Mouse (Mus musculus) lung, postnatal 0 days (tissue): ENCODE data around the gene Gm29094. TPM values are rescaled to one million over a fixed set of nuclear protein-coding genes. Genes with fewer than 3 reads are reported as not detected.
"Not testable (repeated sequence)": the region's sequence is repeated elsewhere in the genome, so short reads cannot be mapped to it uniquely, and the experiment has no call there.

Experiments
- ATAC-seq: fragments of 200-750 bp; cut with Nextera tagmentation; 2 replicates; pipeline ENCODE4 v1.8.0; 2017; ENCODE audit warnings: moderate library complexity
- DNase-seq: peaks from one replicate; pipeline ENCODE4 v3.0.0-alpha.2; 2016; ENCODE audit warnings: low spot score
- H3K27ac ChIP-seq: fragments of 300-500 bp; sonication (generic); 2 replicates; pipeline ENCODE4 v1.5.1; 2014; ENCODE audit warnings: antibody characterized with exemption, mild to moderate bottlenecking, low read length, mixed read lengths
- H3K27me3 ChIP-seq: fragments of 300-500 bp; sonication (generic); replicated peaks from 2 replicates; pipeline ENCODE4 v1.6.1; 2014; ENCODE audit warnings: low read length, mixed read lengths; ENCODE audit not compliant: insufficient read depth
- H3K36me3 ChIP-seq: fragments of 300-500 bp; sonication (generic); 2 replicates; pipeline ENCODE4 v1.6.1; 2014; ENCODE audit warnings: low read length, mixed read lengths; ENCODE audit not compliant: insufficient read depth
- H3K4me1 ChIP-seq: fragments of 300-500 bp; sonication (generic); 2 replicates; pipeline ENCODE4 v1.6.1; 2014; ENCODE audit warnings: antibody characterized with exemption, low read depth, low read length, mixed read lengths; ENCODE audit not compliant: insufficient read depth
- H3K4me2 ChIP-seq: fragments of 300-500 bp; sonication (generic); replicated peaks from 2 replicates; pipeline ENCODE4 v1.6.1; 2014; ENCODE audit warnings: low read depth, mild to moderate bottlenecking, low read length, moderate library complexity, mixed read lengths
- H3K4me3 ChIP-seq: fragments of 300-500 bp; sonication (generic); 2 replicates; pipeline ENCODE4 v1.5.1; 2014; ENCODE audit warnings: low read depth, low read length
- H3K9ac ChIP-seq: fragments of 300-500 bp; sonication (generic); replicated peaks from 2 replicates; pipeline ENCODE4 v1.6.1; 2014; ENCODE audit warnings: low read depth, mild to moderate bottlenecking
- H3K9me3 ChIP-seq: fragments of 300-500 bp; sonication (generic); 2 replicates; pipeline ENCODE4 v1.6.1; 2016; ENCODE audit warnings: low read length, mixed read lengths
- CTCF ChIP-seq: IDR thresholded peaks from 2 replicates; pipeline ENCODE4 v1.5.1; 2016; ENCODE audit warnings: antibody characterized with exemption, mild to moderate bottlenecking
- EP300 ChIP-seq: IDR thresholded peaks from 2 replicates; pipeline ENCODE4 v1.6.1; 2016; ENCODE audit warnings: antibody characterized with exemption, mild to moderate bottlenecking, control low read depth
- WGBS: fragments of 180-500 bp; shearing (Covaris S2); extraction: QIAGEN DNeasy Blood & Tissue Kit; methylation state at CpG from one replicate; pipeline ENCODE4 v1.1.7; 2014; 5-methylcytosine and 5-hydroxymethylcytosine counted together
- polyA plus RNA-seq: library from polyadenylated mRNA; unstranded; fragments of >200 nt; fragmentation: Nextera tagmentation; extraction: Ambion mirVana; gene quantifications from 2 replicates; pipeline ENCODE4 v1.2.1, GENCODE M21; 2015

Gene Gm29094
- polyA plus RNA-seq, 1 experiment from 2014 or later: 4.4 TPM

DNA sequence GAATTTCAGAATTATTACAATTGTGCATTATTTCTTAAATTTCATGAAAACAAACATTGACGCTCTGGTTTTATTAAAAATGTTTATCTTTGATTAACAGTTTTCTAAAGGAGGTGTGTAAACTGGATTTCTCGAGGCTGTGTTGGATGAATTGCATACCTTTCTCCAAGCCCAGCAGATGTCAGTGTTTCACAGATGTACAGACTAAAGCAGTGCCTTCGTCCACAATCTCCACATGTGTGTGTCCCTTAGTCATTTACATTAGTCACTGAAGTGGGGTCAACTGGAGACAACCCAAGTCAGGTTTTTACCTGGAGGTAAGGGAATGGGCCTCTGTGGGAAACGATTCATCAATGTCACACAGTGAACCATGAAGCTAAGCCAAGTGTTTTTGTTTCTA lies 26.9 kb downstream of the Gm29094 start:
- H3K9ac ChIP-seq: no peak overlapping the region
- H3K4me1 ChIP-seq: no peaks in the 10 kb centered on the region
- no peaks in the 10 kb centered on the region for H3K36me3 ChIP-seq
- peak; percentile 49 for TF ChIP-seq CTCF
- no peak for TF ChIP-seq EP300
- no peak overlapping the region for H3K4me3 ChIP-seq
- 38% methylated on average over 4 of the region's 4 CpGs for WGBS
- ATAC-seq (no peak), DNase-seq (peak; percentile 20)
- H3K9me3 ChIP-seq: no peaks in the 10 kb centered on the region
- no peak overlapping the region for H3K27ac ChIP-seq
- H3K4me2 ChIP-seq: no peak overlapping the region
- no peaks in the 10 kb centered on the region for H3K27me3 ChIP-seq

DNA sequence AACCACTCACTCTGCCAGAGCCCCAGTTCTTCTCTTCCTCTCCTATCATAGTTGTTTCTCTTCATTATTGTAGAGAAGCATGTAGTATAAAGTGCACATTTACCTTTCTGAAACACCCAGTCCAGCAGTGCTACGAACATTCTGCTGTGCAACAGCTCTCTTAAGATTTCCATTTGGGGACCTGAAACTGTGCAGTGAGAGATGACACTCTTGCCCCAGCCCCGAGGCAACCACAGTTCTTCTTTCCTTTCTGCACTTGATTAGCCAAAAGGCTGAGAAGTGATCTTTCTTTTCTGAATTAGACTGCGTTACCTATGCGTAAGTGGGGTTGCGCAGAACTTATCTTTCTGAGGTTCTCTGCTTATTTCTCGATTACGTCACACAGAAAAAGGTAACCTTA lies 28.9 kb downstream of the Gm29094 start:
- Histone ChIP-seq H3K9ac (no peak overlapping the region), H3K36me3 (no peaks in the 10 kb centered on the region), H3K4me1 (no peaks in the 10 kb centered on the region), H3K4me2 (no peak overlapping the region), H3K27me3 (no peaks in the 10 kb centered on the region), H3K9me3 (no peaks in the 10 kb centered on the region), H3K4me3 (no peak overlapping the region), H3K27ac (no peak overlapping the region)
- TF ChIP-seq EP300 (no peak), CTCF (no peak)
- ATAC-seq (no peak), DNase-seq (no peak)
- 86% methylated on average over 7 of the region's 7 CpGs for WGBS

DNA sequence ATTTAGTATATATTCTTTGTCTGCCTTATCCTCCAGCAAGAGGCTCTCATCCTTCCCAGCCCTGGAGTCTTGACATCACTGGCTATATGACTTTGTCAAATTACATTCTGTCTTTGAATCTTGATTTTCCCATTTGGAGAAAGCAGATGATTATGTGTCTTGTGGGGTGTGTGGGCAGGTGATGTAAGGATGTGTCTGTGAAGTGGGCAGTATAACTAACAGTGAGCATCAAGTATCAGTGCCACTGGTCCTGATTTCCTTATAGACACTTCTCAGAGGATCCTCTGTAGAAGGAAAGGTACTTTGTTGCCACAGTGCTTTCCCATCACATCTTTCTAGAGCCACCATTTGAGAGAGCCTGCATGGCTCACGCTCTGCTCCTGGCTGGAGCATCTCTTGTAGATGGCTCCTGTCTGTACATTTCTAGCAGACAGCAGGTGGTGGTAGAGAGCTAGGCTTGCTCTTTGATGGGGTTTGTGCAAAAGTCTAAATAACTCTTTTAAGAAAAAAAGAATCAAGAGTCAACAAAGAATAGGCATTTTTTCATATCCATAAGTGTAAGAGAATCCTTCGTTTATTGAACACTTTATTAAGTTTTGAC lies 31.8 kb downstream of the Gm29094 start:
- WGBS: 50% methylated on average over 1 of the region's 2 CpGs
- not testable (repeated sequence) for DNase-seq, H3K4me3 ChIP-seq, H3K4me2 ChIP-seq, H3K36me3 ChIP-seq, H3K27me3 ChIP-seq, H3K9me3 ChIP-seq, H3K9ac ChIP-seq, H3K27ac ChIP-seq, H3K4me1 ChIP-seq, ATAC-seq
- peak; percentile 51 for TF ChIP-seq CTCF

DNA sequence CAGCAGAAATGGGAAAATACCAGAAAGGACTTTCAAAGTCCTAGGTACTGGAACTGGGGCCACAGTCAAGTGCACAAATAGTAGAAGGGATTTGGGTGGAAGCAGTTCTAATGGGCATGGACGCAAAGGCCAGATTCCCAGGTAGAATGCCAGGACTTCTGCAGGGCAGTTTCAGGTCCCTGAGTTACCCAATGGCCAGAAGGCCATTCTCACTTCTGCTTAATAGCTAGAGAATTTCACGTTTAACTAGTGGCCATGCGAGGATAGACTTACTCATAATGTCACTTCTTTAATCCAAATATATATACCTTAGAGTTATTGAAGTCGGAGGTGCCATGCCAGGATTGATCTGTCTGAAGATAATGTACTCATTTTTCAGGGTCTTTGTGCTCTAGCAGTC lies 38.0 kb downstream of the Gm29094 start:
- H3K9me3 ChIP-seq: not testable (repeated sequence)

DNA sequence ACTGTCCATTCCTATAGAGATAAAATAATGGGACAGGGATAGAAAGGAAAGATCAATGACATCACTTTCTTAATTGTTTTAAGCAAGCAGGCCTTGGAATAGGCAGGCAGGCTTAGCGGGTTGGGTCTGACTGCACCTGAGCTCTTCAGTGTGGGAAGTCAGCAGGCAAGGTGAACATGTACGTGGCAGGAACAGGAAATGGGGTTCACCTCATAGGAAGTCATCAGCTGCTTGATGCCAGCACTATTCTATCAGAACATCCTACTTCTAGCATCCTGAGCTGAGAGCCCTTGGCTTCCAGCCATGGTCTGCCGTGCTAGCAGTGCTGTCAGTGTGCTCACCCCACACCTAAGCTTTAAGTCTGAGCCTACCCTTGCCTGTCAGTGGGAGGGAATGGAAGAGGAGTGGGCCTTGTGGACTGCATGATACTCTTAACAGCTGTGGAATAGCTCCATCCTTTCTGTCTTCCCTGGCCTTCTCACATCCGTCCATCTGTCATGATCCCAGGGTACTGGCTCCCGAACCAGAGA lies 39.9 kb downstream of the Gm29094 start:
- ATAC-seq, H3K36me3 ChIP-seq, H3K27ac ChIP-seq, H3K9me3 ChIP-seq, H3K4me2 ChIP-seq, DNase-seq, H3K4me1 ChIP-seq, H3K27me3 ChIP-seq, H3K4me3 ChIP-seq, H3K9ac ChIP-seq: not testable (repeated sequence)
- 67% methylated on average over 4 of the region's 5 CpGs for WGBS

More for the DNA sequence above, 38.0 kb downstream of the Gm29094 start:
- not testable (repeated sequence) for ATAC-seq, H3K27me3 ChIP-seq, H3K4me1 ChIP-seq, H3K36me3 ChIP-seq, H3K4me2 ChIP-seq, H3K9ac ChIP-seq, H3K4me3 ChIP-seq, H3K27ac ChIP-seq, DNase-seq
- 75% methylated on average over 4 of the region's 4 CpGs for WGBS

DNA sequence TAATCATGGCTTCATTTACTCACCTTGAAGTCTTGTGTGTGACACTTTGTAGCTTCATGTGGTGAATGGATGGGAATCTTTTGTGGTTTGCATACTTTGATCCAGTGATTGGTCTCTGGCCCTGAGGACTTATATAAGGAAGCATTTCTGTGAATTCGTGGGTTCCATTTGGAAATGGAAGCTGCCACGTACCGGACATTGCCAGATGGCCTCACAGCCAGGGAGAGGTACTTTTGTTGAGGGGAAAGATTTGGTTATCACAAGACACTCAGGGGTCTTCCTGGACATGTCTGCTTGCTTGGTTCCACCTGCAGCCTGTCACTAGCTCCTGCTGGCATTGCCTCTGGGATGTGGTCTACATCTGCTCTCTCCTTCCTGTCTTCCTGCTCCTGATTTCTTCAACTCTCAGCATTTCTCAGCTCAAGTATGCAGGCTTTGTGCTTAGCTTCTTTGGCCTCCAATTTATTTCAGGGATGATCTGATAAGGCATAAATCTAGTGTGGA lies 41.4 kb downstream of the Gm29094 start:
- not testable (repeated sequence) for H3K9ac ChIP-seq, H3K36me3 ChIP-seq, H3K4me1 ChIP-seq, DNase-seq, H3K4me2 ChIP-seq, H3K27ac ChIP-seq, ATAC-seq, H3K9me3 ChIP-seq, H3K27me3 ChIP-seq, H3K4me3 ChIP-seq
- 80% methylated on average over 3 of the region's 3 CpGs for WGBS

DNA sequence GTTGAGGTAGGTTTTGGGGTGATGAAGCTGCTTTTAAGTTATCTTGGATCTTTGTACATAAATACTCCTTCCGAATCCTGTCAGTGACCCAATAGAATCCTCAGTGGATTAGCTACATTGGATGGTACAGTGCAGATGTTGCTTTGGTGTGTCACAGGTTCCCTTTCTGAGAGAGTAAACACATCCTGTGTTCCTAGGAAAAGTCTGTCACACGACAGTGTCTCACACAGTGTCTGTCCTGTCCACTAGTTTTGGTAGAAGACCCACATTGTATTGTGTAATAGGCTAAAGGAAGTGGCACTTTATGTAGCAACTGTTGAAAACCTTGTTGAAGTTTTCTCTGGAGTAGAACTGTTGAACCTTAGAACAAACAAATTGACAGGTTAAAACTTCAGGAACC lies 54.2 kb downstream of the Gm29094 start:
- TF ChIP-seq CTCF (no peak), EP300 (no peak)
- no peak for DNase-seq
- Histone ChIP-seq H3K4me1 (no peaks in the 10 kb centered on the region), H3K4me3 (no peak overlapping the region), H3K27me3 (no peaks in the 10 kb centered on the region), H3K4me2 (no peak overlapping the region), H3K36me3 (no peaks in the 10 kb centered on the region), H3K9me3 (no peaks in the 10 kb centered on the region), H3K9ac (no peak overlapping the region), H3K27ac (no peak overlapping the region)
- no peak for ATAC-seq
- 68% methylated on average over 2 of the region's 2 CpGs for WGBS
